Mouse (Mus musculus) fibroblast of lung, adult 2 months (primary cell): ENCODE data around the gene Sgcg.
A peak's percentile ranks its signal among the peaks of the same experiment; 100 is the strongest.

ENCODE experiments used
- DNase-seq: peaks from one replicate; pipeline ENCODE4 v3.0.0-alpha.2; 2011; ENCODE audit warnings: low read depth

The Sgcg gene

DNA sequence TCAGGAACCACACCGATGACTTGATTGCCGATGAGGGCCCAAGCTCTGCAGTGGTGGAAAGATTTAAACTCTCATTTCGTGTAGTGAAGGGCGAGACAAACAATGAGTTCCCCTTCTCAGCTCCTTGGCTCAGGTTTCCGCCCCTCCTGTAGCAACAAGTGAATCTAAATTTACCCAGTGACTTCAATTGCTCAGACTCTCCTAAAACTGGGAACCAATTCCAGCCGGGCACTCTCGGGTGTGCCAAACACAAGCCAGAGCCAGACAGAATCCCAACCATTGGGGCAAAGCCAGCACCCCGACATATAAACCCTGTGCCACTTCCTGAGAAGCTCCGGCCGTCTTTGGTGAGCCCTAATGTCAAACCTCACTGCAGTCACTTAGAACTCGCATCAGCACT, at the start of gene Sgcg:
Gene Sgcg, minus strand, starts transcription at position 139 of the 400 bp plus-strand sequence.
- DNase-seq, result no peak

DNA sequence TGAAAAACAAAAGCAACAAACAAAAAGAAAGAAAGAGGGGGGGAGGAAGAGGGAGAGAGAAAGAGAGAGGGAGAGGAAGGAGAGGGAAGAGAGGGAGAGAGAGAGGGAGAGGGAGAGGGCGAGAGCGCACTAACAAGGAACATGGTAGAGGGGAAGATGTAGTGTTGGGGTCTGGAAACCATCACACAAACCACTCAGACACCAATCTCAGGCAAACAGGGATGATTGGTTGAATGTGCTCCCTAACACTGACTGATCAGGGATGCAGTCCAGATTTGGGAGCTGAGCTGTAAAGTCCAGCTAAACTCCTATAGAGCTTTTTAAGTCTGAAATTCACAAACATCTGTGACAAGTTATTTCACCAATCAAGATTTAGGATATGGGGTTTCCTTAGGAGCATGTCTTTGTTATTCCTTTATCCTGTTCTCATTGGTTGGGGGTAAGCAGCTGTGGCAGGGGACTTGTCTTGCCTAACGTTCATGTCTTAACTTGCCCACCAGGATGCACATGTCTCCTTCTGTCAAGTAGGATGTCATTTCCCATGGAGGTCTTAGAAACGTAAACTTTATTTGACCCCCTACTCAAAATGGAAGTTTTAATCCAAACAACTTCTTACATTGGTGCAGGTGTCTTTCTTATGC, 45.8 kb upstream of the Sgcg start:
- no peak for DNase-seq

DNA sequence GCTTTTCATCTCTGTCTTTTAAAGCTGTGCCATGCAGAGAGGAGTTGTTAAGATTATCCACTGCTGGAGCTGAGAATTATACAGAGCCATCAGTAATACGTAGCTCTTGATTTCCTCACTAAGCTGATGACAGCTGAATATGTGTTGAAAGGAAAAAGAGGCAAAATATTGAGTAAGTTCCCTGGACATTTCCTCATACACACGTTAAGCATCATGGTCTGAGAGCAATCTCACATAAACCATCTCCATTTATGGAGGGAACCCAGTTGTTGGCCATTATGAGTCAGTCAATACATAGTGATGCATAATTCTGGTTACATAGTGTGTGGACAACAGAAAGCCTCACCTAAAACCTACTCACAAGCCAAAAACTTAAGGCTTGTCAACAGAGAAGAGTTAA, 44.1 kb upstream of the Sgcg start:
- no peak for DNase-seq

DNA sequence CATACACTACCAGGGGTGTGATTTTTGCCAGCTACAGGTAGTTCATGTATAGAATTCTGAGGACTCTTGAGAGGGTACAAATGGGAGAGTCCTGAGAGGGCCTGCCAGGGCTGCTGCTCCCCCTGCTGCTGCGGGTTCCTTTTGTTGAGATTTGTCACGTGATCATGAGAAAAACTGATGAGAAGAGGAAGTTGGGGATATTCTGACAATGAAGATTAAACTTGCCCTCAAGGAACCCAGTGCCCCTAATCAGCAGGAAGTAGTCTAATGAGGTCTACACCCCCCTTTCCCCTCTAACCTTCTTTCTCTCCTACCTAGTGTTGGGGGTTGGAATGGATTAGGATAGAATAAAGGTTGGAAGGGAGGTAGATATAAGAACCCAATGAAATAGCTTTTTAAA, 43.0 kb upstream of the Sgcg start:
- no peak for DNase-seq

DNA sequence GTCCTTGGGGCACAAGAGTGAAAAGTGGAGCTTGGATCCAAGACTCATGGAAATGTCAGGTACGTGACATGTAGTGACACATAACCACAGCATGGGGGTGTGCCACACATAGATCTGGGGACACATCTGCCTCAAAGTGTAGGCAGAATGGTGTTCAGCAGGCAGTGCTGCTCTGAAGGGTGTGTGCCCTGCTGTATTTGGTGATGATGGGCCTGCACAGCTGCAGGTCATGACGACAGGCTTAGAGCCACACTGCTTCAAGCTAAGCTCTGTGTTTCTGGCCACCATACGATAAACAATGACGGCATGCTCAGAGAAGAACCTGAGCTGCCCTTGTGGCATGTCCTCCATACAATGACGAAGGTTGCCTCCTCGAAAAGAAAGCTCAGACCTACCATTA, 41.5 kb upstream of the Sgcg start:
- DNase-seq, result no peak

DNA sequence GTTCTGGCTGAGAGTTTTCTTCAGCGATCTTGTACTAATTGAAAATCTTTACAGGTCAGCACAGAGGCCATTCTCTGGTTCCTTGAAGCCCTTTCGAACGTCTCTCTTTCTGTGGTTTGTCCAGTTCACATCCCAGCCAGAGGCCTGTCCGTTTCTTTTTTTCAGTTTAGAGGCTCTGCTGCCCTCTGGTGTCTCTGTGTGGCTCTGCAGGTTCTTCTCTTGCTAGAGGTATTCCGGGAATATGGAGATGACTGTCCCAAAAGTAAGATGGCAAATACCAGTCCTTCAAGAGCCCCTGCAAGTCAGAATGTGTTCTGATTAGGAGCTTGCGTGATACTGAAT, 36.4 kb upstream of the Sgcg start:
- DNase-seq, result no peak

DNA sequence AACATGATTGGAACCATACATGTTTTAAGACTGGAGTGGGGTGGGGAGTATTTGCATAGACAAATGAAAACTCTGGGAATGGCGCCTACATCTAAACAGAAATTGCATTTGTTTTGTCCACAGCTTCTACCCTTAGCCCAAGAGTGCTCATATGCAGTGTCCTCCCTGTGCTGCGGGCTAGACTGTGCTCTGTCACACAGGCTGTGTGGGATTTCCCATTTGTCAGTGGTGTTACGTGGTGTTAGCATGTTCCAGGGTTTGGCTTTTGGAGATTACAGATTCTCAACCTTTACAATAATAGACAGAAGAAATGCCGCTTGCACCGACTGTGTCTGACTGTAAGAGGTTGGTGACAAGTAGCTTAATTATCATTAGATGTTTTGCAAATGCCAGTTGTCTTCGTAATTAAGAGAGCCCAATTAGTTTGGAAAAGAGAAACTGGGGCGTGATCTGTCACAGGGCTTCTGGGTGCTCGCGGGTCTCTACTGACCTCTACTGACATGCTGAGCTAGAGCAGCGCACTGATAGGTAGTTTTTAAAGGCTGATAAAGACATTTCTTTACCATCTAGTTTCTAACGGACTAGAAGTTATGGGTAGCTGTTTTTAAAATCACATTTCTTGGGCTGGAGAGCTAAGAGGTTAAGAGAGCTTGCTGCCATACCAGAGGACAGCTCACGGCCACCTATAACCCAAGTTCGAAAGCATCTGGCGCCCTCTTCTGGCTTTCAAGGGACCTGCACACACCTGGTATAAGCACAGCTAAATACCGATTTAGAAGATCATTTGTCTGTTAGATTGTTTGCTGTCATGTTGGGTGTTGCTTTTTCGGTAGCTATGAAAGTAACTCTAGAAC, 35.8 kb upstream of the Sgcg start:
- no peak for DNase-seq

DNA sequence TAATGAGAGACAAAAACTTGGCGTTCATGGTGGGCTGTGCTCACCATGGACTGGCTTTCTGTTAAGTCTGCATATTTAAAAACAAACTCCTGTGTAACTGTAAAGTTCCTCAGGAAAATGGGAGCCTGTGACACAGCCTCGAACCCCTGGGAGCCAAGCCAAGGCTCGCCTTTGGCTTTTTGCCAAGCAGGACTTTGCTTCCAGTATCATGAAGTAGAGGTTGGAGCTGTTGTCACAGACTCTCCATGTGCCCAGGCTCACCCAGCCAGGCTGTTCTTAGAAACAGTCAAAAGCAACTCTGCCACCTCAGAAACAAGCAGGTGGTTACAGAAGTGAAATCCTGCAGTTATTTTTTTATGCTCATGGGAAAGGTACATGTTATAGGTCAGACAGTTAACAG, 32.4 kb upstream of the Sgcg start:
- no peak for DNase-seq

DNA sequence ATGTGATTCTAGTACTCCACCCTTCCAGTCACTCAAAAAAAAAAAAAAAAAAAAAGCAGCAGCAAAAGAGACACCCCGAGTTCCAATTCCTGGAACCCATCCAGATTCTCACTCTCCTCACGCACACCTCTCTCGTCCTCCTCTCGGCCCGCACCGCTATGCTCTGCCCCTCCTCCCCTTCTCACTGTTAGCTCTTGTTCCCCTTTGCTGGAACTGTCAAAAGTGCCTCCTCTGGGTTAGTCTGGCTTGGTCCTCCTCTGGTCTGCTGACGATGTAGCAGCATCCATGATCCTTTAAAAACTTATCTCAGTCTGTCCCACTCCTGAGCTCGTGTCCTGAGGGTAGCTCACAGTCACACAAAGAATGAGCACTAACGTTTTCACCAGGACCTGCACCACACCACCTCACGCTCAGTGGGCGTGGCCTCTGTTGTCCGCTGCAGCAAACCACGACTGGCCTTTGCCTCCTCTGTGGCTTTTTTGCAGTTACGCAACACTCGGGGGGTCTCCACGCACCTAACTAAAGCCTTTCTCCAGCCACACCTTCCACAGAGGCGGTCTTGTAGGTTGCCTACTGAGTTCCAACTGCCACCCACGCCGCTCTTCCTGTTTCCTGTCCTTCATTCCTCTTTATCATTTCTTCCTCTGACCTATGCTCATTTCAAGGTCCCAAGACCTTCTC, 30.5 kb upstream of the Sgcg start:
- no peak for DNase-seq

DNA sequence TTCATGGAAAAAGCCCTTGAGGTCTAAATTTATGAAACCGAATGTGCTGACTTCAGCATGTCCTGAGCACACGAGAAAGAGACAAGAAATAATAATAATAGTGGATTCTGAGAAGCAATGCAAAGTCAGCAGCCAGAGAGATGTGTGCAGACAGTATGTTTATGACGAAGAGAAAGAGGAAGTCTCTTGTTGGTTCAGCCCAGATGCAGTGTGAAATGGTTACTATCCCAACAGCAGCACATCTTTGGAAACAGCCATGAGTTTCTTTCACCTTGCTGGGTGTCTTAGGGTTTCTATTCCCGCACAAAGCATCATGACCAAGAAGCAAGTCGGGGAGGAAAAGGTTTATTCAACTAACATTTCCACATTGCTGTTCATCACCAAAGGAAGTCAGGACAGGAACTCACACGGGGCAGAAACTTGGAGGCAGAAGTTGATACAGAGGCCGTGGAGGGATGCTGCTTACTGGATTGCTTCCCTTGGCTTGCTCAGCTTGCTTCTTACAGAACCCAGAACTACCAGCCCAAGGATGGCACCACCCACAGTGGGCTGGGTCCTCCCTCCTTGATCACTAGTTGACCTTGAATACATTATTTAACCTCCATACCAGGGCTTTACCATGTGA, 20.5 kb upstream of the Sgcg start:
- DNase-seq, result no peak

DNA sequence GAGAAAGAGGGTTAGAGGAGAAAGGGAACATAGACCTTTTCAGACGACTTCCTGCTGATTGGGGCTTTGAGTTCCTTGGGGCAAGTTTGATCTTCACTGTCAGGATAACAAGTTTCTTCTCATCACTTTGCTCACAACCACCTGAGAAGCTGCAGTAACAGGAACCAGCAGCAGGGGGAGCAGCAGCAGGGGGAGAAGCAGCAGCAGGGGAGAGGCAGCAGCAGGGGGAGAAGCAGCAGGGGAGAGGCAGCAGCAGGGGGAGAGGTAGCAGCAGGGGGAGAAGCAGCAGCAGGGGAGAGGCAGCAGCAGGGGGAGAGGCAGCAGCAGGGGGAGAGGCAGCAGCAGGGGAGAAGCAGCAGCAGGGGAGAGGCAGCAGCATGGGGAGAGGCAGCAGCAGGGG, 19.0 kb upstream of the Sgcg start:
- no peak for DNase-seq

DNA sequence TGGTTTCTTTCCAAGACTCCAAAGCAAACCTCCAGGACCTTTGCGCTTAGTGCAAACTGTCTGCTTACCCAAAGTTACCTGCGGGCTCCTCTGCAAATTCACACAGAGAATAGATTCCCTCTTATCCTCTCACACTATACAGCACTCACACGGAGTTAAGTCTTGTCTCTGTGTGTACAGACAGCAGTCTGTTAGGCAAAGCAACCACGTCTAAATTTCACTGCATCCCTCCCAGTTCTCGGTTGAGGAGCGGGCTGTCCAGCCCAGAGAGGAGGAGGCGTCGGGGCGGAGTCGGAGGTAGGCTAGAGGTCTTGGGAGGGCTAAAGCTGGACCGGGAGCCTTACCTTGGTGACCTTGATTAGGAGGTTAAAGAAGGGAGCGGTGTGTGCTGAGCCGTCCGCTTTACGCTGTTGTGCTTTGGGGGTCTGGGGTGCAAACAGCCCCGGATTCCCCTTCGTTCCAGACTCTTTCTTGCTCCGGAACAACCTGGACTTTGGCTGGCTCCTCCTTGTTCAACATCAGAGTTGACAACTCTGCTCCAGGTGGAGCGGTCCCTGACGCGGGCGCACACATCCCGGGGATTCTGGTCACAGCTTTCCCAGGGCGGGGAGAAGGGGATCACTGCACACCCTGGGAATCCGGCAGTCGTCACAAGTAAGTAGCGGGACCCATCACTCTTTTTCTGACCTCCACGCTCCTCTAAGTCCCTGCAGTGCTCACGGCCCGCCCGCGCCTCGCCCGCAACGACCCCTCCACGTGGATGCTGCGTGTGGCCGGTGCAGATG, 16.3 kb upstream of the Sgcg start:
- DNase-seq, result no peak

DNA sequence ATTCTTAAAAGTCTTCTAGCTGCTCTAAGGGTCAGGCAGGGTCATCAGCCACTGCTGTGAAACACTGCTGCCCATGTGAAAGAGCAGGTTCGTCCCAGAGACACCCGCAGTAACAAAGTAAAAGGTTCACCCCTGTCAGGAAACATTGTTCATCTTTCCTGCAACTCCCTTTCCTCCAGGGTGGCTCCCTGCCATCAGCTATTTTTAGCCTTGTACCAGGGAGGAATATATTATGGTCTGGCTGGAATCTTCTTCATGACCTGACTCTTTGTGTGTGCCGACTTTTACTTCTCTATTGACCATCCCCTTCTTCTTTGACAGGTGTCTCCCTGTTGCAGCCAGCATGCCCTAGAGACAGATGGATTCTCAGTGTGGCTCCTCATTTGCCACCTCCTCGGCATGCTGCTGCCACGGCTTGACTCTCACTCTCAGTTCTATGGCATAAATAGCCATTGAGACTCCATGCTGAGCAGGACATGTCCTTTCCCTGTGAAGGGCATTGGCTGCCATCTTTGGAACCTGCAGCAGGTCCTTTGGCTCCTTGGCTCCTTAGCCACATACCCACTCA, 9.7 kb upstream of the Sgcg start:
- no peak for DNase-seq

DNA sequence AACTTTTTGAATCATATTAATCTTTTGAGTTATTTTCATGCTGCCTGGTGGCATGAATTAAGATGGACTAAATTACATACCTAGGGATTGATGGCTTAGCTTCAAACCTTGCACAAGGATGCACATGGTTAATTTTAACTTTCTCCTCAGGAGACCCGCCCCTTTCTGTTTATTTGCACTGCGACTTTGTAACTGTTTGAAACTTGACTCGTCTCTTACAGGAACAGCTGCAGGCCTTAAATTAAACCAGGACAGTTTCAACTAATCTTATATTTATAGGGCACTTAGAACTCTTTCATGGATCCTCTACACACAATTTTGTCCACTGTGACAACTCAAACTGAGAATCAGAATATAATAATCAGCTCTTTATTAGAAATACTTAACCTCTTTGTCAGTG, 794 bp upstream of the Sgcg start:
- DNase-seq, result no peak

DNA sequence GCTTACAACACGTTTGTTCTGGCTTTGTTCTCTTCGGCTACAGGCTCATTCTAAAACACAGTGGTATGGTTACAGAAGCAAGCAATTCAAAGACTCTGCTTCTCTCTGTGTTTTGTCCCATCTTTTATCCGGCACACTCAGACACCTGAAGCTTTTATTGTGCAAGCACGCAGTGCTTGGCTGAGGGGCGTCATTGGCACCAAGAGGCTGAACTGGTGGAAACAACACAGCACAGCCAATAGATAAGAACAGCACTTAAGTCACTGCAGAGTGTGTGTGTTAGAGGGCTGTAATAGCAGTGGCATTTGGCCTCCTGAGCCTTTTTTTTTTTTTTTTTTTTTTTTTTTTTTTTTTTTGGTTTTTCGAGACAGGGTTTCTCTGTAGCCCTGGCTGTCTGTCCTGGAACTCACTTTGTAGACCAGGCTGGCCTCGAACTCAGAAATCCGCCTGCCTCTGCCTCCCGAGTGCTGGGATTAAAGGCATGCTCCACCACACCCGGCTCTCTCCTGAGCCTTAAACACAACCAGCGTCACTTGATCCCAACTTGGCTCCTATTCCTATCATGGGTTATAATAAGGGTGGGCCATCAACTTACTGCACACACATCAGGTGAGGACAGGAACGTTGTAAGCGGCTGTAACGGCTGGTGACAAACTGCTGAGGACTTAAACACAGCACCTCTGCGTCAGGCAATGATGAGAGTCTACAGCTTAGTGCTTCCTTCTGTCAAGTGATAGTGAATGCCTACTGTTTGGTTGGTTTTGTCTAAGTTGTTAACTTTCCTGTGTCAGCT, 5.5 kb downstream of the Sgcg start:
- DNase-seq, result no peak

DNA sequence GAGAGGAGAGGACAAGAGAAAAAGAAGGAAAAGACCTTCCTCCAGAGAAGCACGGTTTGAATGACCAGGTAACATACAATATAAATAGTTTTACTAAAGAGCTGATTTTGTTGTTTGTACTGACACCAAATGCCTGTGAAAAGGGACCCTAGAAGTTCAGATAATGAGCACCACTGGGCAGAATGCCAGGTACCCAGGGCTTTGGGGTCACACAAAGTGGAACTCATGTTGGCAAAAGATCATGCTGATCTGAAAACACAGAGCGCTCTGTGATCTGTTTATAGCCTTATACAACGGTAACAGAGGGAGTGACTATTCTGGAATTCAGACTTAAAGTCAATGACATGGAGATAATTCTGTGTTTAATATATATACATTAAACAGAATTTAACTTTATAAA, 11.8 kb downstream of the Sgcg start:
- DNase-seq, result no peak

DNA sequence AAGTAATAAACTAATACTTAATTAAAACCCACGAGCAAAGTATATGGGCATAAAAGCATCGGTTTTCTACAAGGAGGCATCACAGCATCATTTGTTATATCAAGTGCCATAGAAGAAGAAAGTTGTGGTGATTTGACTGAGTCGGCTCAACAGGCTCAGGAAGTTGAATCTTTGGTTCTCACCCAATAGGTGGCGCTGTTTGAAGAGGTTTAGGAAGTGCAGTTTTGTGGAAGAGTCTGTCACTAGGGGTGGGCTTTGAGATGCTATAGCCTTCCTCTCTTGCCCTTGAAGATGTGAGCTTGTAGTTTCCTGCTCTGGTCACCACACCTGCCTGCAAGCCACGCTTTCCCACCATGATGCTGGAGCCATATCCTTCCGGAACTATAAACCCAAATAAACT, 15.7 kb downstream of the Sgcg start:
- no peak for DNase-seq

DNA sequence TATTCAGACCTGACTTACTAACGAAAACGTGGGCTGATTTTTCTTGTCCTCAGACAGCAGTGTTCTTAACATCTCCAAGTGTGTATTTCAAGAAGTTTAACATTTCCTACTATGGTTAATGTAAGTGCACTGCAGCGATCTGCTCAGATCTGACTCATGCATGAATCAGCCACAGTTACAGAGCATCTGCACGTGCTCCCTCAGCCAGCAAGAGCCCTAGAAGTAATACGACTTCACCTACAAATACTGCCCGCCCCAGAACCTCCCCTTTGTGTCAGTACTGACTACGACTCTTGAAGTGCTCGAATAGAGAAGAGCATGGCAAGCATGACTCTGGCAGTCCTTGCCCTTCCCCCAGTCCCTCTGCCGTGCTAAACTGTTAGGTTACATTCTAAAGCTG, 19.5 kb downstream of the Sgcg start:
- peak; percentile 20 for DNase-seq

DNA sequence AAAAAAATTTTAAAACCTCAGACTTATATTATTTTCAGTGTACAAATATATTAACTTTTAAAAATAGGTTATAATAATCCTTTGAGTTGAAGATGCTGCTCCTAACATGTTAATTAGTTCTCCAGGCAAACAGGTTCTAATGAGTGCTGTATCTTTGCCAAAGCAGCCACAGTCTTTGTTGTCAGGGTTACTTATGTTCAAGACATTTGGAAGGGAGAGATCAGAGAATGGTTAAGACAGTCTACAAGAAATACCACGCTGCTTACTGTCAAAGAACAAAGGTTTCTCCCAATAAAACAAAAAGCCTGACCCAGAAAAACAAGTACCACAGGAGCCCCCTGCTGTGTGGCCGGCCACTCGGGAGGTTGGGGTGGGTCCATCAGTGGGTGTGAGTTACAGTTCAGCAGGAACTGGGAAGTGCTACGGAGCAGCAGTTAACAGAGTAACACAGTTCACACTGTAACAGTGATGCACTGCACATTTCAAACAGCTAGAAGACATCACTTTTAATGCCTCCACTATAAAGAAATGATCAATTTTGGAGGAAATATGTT, 21.1 kb downstream of the Sgcg start:
- no peak for DNase-seq

DNA sequence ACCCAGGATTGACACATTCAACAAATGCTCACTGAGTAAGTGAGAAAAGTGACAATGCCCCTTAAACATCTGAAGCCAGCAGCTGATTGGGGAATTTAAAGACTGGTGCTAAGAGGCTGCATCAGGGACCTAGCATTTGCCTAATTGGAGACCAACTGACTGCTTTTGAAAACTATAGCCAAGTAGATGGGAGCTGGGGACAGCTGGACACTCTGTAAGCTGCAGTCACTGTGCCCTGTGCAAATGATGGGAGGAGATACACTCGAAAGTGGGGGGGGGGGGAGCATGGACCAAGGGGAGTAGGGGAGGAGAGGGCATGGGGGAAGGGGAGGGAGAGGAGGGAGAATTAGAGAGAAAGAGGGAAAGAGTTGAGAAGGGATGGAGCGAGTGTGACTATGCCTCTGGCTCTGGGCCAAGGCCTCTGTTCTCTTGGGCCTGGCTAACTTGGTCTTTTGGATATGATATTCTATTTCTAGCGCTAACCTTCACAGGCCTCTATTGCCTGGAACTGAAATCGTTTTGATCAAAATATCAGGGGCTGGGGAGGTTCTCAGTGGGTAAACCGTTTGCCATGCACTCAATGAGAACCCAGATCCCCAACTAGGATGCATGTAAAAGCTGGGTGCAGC, 22.3 kb downstream of the Sgcg start:
- DNase-seq, result no peak
